Mouse (Mus musculus): ENCODE results near the gene Lgals7. TPM values are rescaled to one million over a fixed set of nuclear protein-coding genes. Genes with fewer than 3 reads are reported as not detected.

The Lgals7 gene
- polyA plus RNA-seq, 1 experiment: 4.3 TPM

DNA sequence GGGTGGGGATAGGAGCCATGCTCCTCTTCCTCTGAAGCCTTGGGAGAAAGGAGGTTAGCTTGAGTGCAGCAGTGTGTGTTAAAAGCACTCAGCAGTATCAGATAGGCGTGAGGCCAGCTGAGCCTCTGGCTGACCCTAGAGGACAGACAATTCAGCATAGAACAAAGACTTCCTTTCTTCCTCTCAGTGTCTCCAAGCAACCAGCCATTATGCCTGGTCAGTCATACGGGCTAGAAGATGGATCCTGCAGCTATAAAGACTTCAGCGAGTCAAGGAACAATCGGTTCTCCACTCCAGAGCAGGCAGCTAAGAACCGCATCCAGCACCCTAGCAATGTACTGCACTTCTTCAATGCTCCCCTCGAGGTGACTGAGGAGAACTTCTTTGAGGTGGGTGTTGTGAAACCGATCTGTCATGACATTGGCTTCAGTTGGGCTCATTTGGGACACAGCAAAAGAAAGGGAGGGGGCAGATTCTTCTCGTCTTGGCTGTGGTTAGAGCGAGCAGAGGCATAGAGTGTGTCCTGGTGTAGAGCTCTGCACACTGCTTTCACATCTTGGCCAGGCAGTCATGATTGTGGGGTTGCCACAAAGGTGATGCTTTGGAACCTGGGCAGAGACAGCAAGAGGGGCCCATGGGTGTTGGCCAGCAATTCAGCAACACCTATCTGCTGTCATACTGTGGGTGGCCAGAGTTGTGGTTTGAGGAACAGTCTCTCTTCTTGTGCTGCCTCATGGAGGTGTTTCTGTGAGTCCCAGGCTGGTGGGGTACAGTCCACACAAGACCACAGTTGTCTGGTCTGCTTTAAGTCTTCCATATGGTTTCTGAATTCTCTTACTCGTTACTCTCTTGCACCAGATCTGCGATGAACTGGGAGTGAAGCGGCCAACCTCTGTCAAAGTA, 43.0 kb upstream of the Lgals7 start:
- Histone ChIP-seq H3K4me3 (ENCODE audit: insufficient read depth, low read length) (no peak overlapping the region), H3K4me1 (ENCODE audit: control insufficient read depth, insufficient read depth, low read length) (peaks cover 26% of the 10 kb centered on the region), H3K27ac (ENCODE audit: insufficient read depth, low read length) (peak overlapping the region; percentile 78)
- TF ChIP-seq CTCF (IDR thresholded peaks at IDR 0.05; ENCODE audit: borderline replicate concordance, insufficient read depth, low read length) (no peak), POLR2A (IDR thresholded peaks at IDR 0.05; ENCODE audit: low read depth, low read length) (0 out of 2 replicates have a peak, but pooled peaks have one; percentile 29)

GRCm38 (mm10) chr7:28821261-28821831, 42.3 kb upstream of the Lgals7 start:
- H3K4me1 ChIP-seq (ENCODE audit: control insufficient read depth, insufficient read depth, low read length): peaks cover 29% of the 10 kb centered on the region
- no peak for TF ChIP-seq POLR2A (IDR thresholded peaks at IDR 0.05; ENCODE audit: low read depth, low read length)
- no peak for TF ChIP-seq CTCF (IDR thresholded peaks at IDR 0.05; ENCODE audit: borderline replicate concordance, insufficient read depth, low read length)
- no peak overlapping the region for H3K4me3 ChIP-seq (ENCODE audit: insufficient read depth, low read length)
- H3K27ac ChIP-seq (ENCODE audit: insufficient read depth, low read length): peak overlapping the region; percentile 78

- no peak for TF ChIP-seq POLR2A (IDR thresholded peaks at IDR 0.05; ENCODE audit: low read depth, low read length)
- TF ChIP-seq CTCF (IDR thresholded peaks at IDR 0.05; ENCODE audit: borderline replicate concordance, insufficient read depth, low read length): no peak
- Histone ChIP-seq H3K4me3 (ENCODE audit: insufficient read depth, low read length) (no peak overlapping the region), H3K4me1 (ENCODE audit: control insufficient read depth, insufficient read depth, low read length) (peaks cover 26% of the 10 kb centered on the region), H3K27ac (ENCODE audit: insufficient read depth, low read length) (no peak overlapping the region)
Measured at GRCm38 (mm10) chr7:28822556-28822955, 41.1 kb upstream of the Lgals7 start.

- H3K4me3 ChIP-seq (ENCODE audit: insufficient read depth, low read length): no peak overlapping the region
- no peak for TF ChIP-seq CTCF (IDR thresholded peaks at IDR 0.05; ENCODE audit: borderline replicate concordance, insufficient read depth, low read length)
- 0 out of 2 replicates have a peak, but pooled peaks have one; percentile 8 for TF ChIP-seq POLR2A (IDR thresholded peaks at IDR 0.05; ENCODE audit: low read depth, low read length)
- peak overlapping the region; percentile 2; the same call in 1 of the 2 replicates for H3K27ac ChIP-seq (ENCODE audit: insufficient read depth, low read length)
- H3K4me1 ChIP-seq (ENCODE audit: control insufficient read depth, insufficient read depth, low read length): peaks cover 26% of the 10 kb centered on the region
Measured at GRCm38 (mm10) chr7:28822993-28823903, 40.4 kb upstream of the Lgals7 start.

GRCm38 (mm10) chr7:28823932-28824331, 39.7 kb upstream of the Lgals7 start:
- Histone ChIP-seq H3K4me1 (ENCODE audit: control insufficient read depth, insufficient read depth, low read length) (peaks cover 24% of the 10 kb centered on the region), H3K4me3 (ENCODE audit: insufficient read depth, low read length) (no peak overlapping the region), H3K27ac (ENCODE audit: insufficient read depth, low read length) (peak overlapping the region; percentile 88; the same call in 1 of the 2 replicates)
- no peak for TF ChIP-seq POLR2A (IDR thresholded peaks at IDR 0.05; ENCODE audit: low read depth, low read length)
- TF ChIP-seq CTCF (IDR thresholded peaks at IDR 0.05; ENCODE audit: borderline replicate concordance, insufficient read depth, low read length): no peak

GRCm38 (mm10) chr7:28824941-28825685, 38.5 kb upstream of the Lgals7 start, which contains the start of gene Ech1:
Gene Ech1 (plus strand): TSS chr7:28825217.
- peak within 1 kb of the TSS; percentile 88 for H3K27ac ChIP-seq (ENCODE audit: insufficient read depth, low read length)
- H3K4me1 ChIP-seq (ENCODE audit: control insufficient read depth, insufficient read depth, low read length): peaks cover 18% of the 10 kb centered on the region
- peak within 1 kb of the TSS; percentile 51 for H3K4me3 ChIP-seq (ENCODE audit: insufficient read depth, low read length)
- TF ChIP-seq CTCF (IDR thresholded peaks at IDR 0.05; ENCODE audit: borderline replicate concordance, insufficient read depth, low read length) (no peak), POLR2A (IDR thresholded peaks at IDR 0.05; ENCODE audit: low read depth, low read length) (peak; percentile 79)

GRCm38 (mm10) chr7:28825686-28826401, 37.8 kb upstream of the Lgals7 start:
- H3K4me1 ChIP-seq (ENCODE audit: control insufficient read depth, insufficient read depth, low read length): peaks cover 11% of the 10 kb centered on the region
- peak overlapping the region; percentile 51 for H3K4me3 ChIP-seq (ENCODE audit: insufficient read depth, low read length)
- peak; percentile 36; the same call in 1 of the 2 replicates for TF ChIP-seq POLR2A (IDR thresholded peaks at IDR 0.05; ENCODE audit: low read depth, low read length)
- TF ChIP-seq CTCF (IDR thresholded peaks at IDR 0.05; ENCODE audit: borderline replicate concordance, insufficient read depth, low read length): no peak
- H3K27ac ChIP-seq (ENCODE audit: insufficient read depth, low read length): peak overlapping the region; percentile 84

GRCm38 (mm10) chr7:28826402-28826772, 37.3 kb upstream of the Lgals7 start:
- Histone ChIP-seq H3K27ac (ENCODE audit: insufficient read depth, low read length) (peak overlapping the region; percentile 84; the same call in 1 of the 2 replicates), H3K4me1 (ENCODE audit: control insufficient read depth, insufficient read depth, low read length) (peaks cover 9% of the 10 kb centered on the region; the same call in 1 of the 2 replicates), H3K4me3 (ENCODE audit: insufficient read depth, low read length) (no peak overlapping the region)
- no peak for TF ChIP-seq CTCF (IDR thresholded peaks at IDR 0.05; ENCODE audit: borderline replicate concordance, insufficient read depth, low read length)
- no peak for TF ChIP-seq POLR2A (IDR thresholded peaks at IDR 0.05; ENCODE audit: low read depth, low read length)

Measured in embryonic fibroblast, embryonic 13.5 days (primary cell).